Mouse (Mus musculus): Measurements from ENCODE around the gene Fli1.

DNA sequence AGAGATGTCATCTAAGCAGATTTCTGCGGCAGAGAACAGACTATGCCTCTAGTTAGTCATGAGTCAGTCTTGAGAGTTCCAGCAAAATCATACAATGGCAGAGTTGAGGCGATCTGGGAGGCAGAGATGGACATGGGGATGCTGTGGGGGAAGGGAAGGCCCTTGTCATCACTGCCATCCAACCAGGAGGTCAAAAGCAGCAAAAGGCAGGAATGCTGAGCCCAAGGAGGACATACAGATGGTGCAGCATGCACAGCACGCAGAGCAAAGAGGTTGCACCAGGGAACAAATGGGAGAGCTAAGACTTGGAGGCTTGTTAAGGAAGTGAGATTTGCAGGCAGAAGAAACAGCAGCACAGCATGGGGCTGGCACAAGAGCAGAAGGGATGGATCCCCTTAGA, 63.9 kb downstream of the Fli1 start:
- no peak for TF ChIP-seq CTCF (IDR thresholded peaks at IDR 0.05; ENCODE audit: low read depth)
- no peak for TF ChIP-seq EP300 (IDR thresholded peaks at IDR 0.05; ENCODE audit: low read depth)
